Mouse (Mus musculus) embryonic stem cell, embryonic (primary cell): ENCODE measurements around the gene Acsl5.

Experiments used
- CTCF ChIA-PET, 4 experiments: fragments of 300-600 bp in 2 of 4; fragments of 350-600 bp in 2 of 4; sonication (Branson Sonifier 250); formaldehyde crosslinking; loops; one replicate each; lab custom pipeline; 2022; ENCODE audit warnings: inconsistent platforms in 2 of 4; lab: Charles Lee
- POLR2A ChIA-PET, 4 experiments: fragments of 300-600 bp in 2 of 4; fragments of 350-600 bp in 2 of 4; sonication (Branson Sonifier 250); formaldehyde crosslinking; loops; one replicate each; lab custom pipeline; 2022; ENCODE audit warnings: antibody characterized with exemption in 4 of 4, inconsistent platforms in 1 of 4; lab: Charles Lee

Gene Acsl5

GRCm38 (mm10) chr19:55331776-55332175, 80.0 kb downstream of the Acsl5 start:
- CTCF ChIA-PET, result interaction anchor here in 3 of 4 experiments (0.6 to 2.5 kb wide), 11 partner anchors 26 to 784 kb away, joined by 3 to 28 read pairs (median 6); no protein-coding TSS in a partner anchor
- POLR2A ChIA-PET, result interaction anchor here in 1 of 4 experiments (0.7 to 1.2 kb wide), 3 partner anchors 10 to 802 kb away, joined by 3 to 5 read pairs (median 3); no protein-coding TSS in a partner anchor

DNA sequence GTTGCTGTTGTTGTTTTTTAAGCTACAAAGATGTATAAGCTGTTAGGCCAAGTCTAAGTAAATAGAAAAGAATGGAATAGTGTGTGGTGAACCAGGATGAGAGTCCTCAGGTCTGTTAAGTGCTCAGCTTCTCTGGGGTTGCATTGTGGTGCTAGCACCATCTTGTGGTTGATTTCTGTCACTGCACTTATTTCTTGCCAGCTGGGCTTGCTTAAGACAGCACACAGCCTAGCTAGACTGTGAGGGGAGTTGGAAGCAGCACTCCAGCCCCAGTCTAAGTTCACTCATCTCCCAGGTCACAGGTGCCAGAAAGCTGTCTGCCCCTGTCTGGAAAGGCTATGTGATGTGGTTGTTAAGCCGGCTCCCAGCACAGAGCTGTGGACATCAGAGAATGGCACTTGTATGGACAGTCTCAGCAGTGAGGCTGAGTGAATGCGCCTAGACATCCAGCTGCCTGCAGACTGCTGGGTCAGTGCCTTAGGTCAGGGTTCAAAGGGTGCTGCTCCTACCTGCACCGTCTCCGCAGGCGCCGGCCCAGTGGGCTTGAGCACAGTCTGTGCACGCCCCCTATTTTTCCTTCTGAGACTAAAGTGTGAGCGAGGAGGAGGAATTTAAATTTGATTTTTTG, 81.0 kb downstream of the Acsl5 start:
- ChIA-PET CTCF (interaction anchor here (0.5 to 2.5 kb wide), 58 partner anchors 9 to 1315 kb away, joined by 3 to 28 read pairs (median 4); partner anchors contain the start of genes Vti1a (in 1 of the 4) and Zdhhc6 (in 1 of the 4)), POLR2A (interaction anchor here (0.6 to 1.8 kb wide), 16 partner anchors 11 to 1525 kb away, joined by 3 to 9 read pairs (median 4); no protein-coding TSS in a partner anchor)

- CTCF ChIA-PET, result interaction anchor here in 1 of 4 experiments (0.7 to 1.0 kb wide), 3 partner anchors 798 to 1646 kb away, joined by 3 to 5 read pairs (median 3); no protein-coding TSS in a partner anchor
- POLR2A ChIA-PET, result no interaction called here
These were observed 84.1 kb downstream of the Acsl5 start for GRCm38 (mm10) chr19:55335881-55336280.

DNA sequence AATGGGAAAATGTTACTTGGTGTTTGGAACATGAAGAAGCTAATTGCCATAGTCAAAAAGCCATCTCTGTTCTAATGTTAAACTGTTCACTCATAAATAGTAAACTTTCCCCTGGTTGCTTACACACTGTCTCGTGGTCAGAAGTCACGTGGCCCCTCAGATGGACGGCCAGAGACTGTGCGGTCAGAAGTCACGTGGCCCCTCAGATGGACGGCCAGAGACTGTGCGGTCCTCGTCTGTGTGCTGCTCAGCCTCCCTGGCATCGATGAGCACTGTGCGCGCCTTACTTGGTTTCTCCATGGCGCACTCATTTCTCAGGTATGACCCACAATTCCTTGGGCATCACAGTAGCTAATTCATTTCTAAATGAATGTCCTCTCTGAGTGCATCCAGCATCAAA, 84.7 kb downstream of the Acsl5 start:
- CTCF ChIA-PET, result interaction anchor here in 3 of 4 experiments (0.6 to 1.0 kb wide), 5 partner anchors 798 to 1646 kb away, joined by 3 to 5 read pairs (median 3); no protein-coding TSS in a partner anchor
- POLR2A ChIA-PET, result no interaction called here

GRCm38 (mm10) chr19:55337066-55337465, 85.3 kb downstream of the Acsl5 start:
- ChIA-PET POLR2A (no interaction called here), CTCF (interaction anchor here in 3 of 4 experiments (0.6 to 1.0 kb wide), 3 partner anchors 797 to 865 kb away, joined by 3 to 4 read pairs (median 3); no protein-coding TSS in a partner anchor)

DNA sequence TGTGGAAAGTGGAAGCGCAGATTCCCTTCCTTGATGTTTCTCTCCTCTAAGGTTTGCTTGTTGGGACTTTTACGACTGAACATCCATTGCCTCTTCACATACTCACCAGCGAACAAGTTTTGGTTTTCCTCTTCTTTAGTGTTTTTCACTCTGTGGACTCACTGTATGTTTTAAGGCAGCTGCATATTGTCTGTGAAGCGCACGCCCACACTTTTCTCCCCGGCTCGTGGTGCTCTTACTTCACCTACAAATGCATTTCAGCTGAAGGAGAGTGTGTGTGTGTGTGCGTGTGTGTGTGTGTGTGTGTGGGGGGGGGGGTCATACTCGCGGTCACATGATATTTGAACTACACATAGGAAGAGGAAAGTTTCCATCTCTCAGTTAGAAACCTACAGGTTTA, 85.9 kb downstream of the Acsl5 start:
- POLR2A ChIA-PET, result interaction anchor here in 1 of 4 experiments (1.0 kb wide), 1 partner anchor 10 kb away, joined by 4 read pairs; no protein-coding TSS in a partner anchor
- CTCF ChIA-PET, result no interaction called here

DNA sequence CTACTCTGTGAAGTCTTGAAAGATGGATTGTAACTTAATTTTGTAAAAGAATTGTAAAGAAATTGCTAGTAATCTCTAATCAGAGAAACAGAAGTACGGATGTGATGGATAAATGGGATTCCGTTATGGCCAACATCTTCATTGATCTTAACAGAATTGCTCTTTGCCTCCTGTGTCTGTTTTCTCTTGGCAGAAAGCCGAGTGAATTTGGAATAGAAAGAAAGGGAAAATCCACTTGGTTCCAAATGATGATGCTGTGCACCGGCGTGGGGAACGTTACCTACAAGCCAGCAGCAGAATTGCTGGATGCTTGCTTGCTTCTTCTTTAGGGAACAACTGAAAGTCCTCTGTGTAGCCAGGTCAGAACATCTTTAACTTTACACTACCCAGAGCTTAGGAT, 88.8 kb downstream of the Acsl5 start:
- POLR2A ChIA-PET, result interaction anchor here in 1 of 4 experiments (0.6 kb wide), 1 partner anchor 368 kb away, joined by 3 read pairs; no protein-coding TSS in a partner anchor
- CTCF ChIA-PET, result no interaction called here

DNA sequence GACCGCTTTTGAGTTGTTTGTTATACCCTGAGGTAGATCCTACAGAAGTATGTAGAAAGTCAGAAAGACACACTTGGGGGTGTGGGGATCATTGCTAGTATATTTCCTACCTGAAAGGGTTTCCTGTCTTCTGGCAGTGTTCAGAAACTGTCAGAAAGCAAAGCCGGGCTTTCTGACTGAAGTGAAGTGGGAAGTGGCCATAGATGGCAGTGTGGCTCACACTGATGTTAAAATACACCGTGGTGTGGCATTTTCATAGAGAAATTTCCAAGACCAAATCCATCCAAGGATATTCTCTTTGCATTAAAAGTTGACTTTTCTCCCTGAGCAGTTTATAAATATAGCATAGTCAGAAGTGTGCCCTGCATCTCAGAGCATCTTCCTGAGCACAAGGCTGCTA, 89.6 kb downstream of the Acsl5 start:
- POLR2A ChIA-PET, result no interaction called here

DNA sequence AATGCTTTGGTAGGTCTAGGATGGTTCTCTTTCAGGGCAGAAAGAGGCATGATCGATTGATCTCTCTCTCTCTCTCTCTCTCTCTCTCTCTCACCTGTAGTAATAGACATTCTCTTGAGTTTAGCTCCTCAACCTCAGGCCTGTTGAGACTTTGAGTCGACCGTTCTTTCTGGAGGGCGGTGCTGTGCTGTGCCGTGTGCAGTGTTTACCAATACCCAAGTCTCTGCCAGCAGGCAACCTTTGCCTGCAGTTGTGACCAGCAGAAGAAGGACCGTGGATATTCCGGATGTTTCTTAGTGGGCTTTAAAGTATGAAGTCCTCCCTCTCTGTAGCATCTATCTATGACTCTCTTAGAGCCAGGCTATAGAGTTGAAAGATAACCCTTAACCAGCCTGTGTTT, 90.7 kb downstream of the Acsl5 start:
- ChIA-PET POLR2A (interaction anchor here in 1 of 4 experiments (0.9 kb wide), 1 partner anchor 9 kb away, joined by 3 read pairs; no protein-coding TSS in a partner anchor), CTCF (interaction anchor here in 2 of 4 experiments (0.6 to 0.8 kb wide), 3 partner anchors 10 to 655 kb away, joined by 3 to 4 read pairs (median 4); no protein-coding TSS in a partner anchor)

More for the DNA sequence above, 89.6 kb downstream of the Acsl5 start:
- CTCF ChIA-PET, result interaction anchor here in 2 of 4 experiments (0.6 to 0.8 kb wide), 2 partner anchors 9 to 989 kb away, joined by 3 to 6 read pairs; no protein-coding TSS in a partner anchor

- ChIA-PET CTCF (interaction anchor here in 1 of 4 experiments (1.4 kb wide), 2 partner anchors 10 to 125 kb away, joined by 4 to 5 read pairs; no protein-coding TSS in a partner anchor), POLR2A (no interaction called here)
These were observed 91.5 kb downstream of the Acsl5 start for GRCm38 (mm10) chr19:55343274-55343673.
